Mouse (Mus musculus): Measurements from ENCODE around the gene H2-Aa.

Gene H2-Aa

DNA sequence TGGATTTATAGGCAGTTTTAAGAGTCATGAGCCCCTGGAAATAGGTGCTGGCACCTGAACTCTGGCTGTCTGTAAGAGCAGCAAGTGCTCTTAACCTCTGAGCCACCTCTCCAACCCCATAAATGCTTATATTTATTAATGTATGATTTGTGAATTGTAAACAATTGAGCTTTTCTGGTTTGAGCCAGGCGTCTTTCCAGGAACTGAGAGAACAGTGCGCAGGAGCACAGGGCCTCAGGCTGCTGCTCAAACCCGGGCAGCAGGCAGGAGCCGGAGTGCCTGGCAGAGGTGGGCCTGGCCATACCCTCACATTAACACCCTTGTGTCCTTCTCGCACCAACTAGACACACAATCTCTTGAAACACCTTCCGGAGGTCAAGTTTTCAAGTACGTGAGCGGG is 12.4 kb upstream of the H2-Aa start:
- no peak for DNase-seq (ENCODE audit: low read depth, low spot score)

DNA sequence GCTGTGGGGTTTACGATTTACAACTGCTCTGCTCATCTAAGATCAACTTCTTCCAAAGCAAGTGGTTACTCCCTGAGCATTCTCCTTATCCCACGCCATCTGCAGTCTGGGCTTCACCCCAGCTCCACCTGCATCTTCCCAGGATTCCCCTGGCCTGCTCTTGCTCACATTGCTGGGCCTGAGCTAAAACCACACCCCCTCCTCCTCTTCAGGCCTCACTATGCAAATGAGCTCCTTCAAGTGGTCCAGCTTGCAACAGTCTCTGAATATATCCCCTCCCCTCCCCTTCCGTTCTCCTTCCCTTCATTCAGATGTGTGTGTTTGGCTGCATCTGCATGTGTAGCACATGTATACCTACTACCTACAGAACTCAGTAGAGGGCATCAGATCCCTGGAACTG is 11.7 kb upstream of the H2-Aa start:
- no peak for DNase-seq (ENCODE audit: low read depth, low spot score)

DNA sequence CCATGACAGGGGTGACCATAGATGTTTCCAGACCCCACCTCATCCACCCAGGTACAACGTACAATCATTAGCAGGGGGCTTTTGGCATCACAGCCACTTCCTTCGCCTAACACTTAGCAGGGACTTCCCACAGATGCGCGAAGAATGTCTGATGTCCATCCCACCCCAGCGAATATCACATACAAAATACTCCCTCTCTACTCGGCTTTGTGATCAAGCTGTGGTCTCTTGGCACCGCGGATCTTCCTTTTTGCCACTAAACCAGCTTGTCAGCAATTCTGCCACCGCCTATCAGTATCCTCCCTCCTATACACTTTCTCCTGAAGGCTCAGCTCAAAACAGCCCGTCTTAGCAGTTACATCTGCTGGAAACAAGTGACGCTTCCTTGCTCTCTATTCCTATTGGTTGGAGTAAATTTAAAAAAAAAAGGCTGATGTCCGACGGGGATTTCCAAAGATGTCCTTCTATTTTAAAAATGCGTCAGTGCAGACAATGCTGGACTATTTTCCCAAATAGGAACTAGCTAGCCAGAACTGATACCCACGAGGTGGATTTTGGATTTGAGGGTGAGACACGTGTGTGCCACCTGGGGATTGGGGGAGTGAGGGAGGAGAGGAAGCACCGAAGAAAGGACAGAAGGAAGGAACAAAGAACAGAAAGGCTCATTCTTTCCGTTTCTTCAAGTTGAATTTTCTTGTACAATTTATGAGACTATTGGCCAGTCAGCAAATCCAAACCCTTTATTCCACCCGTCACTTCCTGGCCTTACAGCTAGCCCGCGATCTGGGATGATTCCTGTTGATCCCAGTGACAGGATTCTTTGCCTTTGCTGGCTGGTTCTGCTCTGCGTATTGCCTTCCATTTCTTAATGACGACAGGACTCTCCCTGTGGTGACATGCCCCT is 8.5 kb upstream of the H2-Aa start:
- peak; percentile 83 for DNase-seq (ENCODE audit: low read depth, low spot score)

DNA sequence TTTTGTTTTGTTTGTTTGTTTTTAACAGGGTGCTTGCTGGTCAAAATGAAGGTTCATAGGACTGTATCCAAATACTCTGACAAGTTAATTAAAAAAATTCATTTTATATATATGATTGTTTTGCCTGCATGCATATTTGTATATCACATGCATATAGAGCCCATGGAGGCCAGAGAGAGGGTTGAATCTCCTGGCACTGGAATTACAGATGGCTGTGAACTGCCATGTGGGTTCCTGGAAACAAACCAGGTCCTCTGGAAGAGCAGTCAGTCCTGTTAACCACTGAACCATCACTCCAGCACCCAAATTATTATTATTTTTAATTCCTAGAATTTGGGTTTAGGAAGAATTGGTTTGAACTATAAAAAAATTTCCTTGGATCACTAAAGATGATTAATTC is 7.7 kb upstream of the H2-Aa start:
- no peak for DNase-seq (ENCODE audit: low read depth, low spot score)

DNA sequence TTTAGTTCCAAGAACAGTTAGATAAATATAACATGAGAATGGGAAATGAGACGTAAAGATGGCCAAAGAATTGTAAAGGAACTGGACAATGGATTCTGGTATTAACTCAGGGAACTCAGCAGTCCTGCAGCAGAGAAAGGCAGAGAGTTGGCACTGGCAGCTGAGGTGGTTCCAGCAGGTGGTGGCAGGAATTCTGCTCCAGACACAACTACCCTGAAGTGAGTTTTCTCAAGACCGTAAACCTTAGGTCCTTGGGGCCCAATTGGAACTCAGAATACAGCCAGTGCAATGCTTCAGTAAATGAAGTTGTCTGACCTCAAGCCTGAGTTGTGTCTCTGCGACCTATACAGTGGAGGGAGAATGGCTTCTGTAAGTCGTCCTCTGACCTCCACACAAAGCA is 6.6 kb upstream of the H2-Aa start:
- DNase-seq (ENCODE audit: low read depth, low spot score): no peak

DNA sequence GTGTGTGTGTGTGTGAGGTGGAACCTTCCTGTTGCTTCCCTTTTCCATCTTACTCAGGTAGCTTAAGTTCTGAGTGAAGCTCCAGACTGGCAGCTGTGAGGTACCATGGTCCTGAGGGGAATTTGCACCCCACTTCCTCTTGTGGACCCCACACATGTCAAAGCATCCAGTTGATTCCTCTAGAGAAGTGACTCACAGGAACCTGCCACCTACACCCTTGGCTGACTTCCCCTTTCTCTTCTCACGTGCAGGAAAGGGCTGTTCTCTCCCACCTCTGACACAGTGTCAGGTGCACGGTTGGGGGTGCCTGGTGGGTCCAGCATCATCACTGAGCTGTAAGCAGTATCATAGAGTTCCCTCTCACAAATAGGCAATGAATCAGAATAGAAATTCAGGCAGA is 5.9 kb upstream of the H2-Aa start:
- DNase-seq (ENCODE audit: low read depth, low spot score): no peak

DNA sequence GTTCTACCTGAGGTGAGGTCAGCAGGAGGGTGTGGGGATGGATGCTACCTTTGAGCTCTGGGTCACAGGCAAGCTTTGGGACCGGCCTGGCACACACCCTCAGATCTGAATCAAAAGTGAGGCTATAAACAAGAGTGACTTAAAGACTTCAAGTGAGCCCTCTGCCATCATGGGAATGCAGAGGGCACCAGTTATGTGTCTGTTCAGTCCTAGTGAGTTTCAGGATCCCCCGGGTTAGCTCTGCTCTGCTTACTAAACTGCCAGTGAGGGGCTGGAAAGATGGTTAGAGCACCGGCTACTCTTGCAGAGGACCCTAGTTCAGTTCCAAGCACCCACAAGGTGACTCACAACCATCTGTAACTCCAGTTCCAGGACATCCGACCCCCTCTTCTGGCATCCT is 4.9 kb upstream of the H2-Aa start:
- DNase-seq (ENCODE audit: low read depth, low spot score): no peak

DNA sequence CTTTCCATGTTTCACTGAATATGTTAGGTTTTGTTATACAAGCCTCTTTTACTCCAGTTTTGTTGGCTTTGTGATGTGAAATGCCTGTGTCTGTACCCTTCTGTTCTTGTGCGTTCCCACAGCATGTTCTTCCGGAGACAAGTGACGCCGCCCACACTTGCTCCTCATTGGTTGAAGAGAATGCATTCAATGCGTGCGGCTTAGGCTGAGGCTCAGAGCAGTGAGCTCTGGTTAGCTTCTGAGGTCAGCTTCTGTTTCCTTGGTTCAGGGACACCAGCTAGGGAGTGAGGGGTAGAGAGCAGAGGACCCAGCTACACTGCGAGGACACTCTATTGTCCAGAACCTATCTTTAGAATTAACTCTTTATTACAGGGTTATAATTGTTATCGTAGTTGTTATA is 4.0 kb upstream of the H2-Aa start:
- peak; percentile 90 for DNase-seq (ENCODE audit: low read depth, low spot score)

DNA sequence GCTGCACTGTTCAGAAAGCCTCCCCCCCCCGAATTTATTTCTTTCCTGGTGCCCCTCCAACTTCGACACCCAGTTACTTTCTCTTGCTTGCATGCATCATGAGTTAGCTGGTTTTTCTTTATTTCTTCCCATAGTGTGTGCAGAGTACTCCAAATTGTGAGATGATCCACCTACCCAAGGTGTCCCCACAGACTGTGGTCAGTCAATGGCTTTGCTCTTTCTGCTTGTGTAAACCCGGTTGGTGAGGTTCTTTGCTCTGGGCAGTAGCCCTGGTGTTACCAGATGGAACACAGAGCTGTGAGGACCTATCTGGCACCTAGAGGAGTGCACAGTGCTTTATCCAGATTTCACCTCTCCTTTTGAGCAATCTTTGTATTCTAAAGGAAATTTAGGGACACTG is 508 bp upstream of the H2-Aa start:
- no peak for DNase-seq (ENCODE audit: low read depth, low spot score)

DNA sequence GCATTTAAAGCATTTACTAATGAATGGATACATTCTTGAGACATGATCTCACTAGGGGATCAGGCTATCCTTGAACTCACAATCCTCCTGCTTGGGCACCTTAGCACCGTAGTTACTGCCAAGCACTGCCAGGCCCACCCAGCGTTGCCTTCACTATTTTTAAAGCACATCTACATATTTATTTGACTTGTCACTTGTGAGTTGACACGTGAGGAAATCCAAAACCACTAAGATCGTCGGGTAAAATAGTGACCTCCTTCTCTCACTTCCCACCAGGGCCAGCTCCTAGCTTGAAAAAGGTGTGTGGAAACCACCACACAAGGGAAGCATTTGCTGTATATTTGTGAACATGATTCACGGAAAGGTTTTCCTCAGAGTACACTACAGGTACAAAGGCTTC is 624 bp downstream of the H2-Aa start:
- DNase-seq (ENCODE audit: low read depth, low spot score): no peak

DNA sequence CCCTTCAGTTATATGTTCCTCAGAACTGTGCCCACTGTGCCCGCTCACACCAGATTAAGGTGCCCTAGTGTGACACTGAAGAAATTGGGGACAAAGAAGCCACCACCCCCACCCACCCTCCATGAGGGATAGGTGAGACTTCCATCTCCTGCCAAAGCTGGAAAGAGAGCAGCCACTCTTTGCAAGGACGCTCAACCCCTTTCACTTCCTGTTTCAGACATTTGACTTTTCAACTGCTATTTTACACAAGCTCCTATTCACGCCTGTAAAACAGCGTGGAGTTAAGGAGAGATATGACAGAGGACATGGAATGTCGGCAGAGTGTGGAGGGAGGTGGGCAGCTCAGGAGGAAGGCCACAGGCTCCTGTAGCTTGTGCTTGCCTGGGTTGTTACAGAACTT is 1.1 kb downstream of the H2-Aa start:
- no peak for DNase-seq (ENCODE audit: low read depth, low spot score)

DNA sequence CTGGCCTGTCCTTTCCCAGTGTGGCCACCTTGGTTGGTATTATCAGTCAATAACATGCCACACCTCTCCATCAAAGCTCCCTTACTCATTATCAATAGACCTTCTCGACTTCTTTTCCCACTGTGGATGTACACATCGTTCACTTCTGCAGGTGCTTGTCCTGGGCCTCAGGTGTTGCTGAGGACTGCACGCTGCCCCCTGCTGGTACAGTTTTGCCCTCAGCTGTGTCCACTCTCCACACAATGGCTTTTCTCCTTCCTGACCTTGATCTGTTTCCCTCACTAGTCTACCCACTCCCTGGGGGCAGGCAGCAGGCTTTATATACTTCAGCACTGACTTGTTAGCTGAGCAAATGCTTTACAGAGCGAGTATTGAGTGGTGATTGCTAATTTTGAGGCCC is 1.8 kb downstream of the H2-Aa start:
- no peak for DNase-seq (ENCODE audit: low read depth, low spot score)

DNA sequence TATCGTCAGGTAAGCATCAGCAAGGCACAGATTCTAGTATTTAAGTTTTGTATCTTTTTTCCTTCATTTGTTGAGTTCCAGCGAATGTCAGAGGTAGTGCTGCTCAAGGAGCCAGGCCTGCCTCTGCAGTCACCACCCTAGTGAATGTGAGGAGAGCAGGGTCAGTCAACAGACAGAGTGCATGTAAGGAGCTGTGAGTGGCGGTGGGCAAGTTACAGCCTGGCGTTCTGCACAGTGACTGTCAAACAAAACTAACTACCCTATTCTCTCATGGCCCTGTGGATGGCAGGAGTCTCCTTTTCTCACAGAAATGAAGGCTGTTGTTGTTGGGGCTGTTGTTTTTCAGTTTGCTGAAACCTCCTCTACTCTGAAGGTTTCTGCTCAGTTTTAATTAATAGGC is 2.3 kb downstream of the H2-Aa start:
- no peak for DNase-seq (ENCODE audit: low read depth, low spot score)

DNA sequence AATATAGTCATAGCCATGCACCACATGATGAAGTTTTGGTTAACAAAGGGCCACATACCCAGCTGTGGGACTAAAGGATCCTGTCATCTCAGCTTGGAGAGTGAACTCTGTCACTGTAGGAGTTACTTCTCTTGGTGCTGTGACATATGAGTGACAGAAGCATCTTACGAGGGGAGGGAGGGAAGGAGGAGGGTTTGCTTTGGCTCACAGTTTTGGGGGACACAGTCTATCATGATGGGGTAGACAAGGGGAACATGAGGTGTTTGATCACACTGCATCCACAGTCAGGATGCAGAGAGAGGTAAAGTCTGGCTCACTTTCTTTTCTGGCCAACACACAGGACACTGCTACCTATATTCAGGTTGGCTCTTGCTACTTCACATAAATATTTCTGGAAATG is 5.8 kb downstream of the H2-Aa start:
- DNase-seq (ENCODE audit: low read depth, low spot score): no peak

DNA sequence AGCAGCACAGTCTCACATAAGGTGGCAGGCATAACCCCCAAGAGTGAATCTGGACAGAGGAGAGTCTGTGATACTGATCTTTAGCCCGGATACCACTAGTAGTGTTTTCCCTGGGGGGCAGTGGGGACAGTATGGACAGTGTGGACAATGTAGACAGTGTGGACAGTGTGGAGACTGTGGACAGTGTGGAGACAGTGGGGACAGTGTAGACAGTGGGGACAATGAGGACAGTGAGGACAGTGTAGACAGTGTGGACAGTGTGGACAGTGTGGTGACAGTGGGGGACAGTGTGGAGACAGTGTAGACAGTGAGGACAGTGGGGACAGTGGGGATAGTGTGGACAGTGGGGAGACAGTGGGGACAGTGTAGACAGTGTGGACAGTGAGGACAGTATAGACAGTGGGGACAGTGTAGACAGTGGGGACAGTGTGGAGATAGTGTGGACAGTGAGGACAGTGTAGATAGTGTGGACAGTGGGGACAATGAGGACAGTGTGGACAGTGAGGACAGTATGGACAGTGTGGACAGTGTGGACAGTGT is 7.1 kb downstream of the H2-Aa start:
- no peak for DNase-seq (ENCODE audit: low read depth, low spot score)

DNA sequence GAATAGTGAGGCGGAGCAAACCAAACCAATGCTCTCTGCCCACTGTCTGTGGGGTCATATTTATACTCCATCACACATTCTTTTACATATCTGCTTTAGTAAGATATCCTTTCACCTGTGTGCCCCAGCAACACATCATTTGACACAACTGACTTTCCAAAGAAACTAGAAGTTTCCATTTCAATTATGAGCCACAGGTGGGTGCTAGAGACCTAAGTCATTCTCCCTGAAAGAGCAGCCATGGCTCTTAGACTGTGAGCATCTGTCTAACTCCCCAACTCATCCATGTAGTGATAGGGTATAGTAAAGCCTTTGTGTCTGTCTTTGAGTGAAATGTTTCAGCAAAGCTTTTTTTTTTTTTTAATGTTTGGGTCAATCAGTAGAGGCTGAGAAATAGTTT is 15.5 kb downstream of the H2-Aa start:
- no peak for DNase-seq (ENCODE audit: low read depth, low spot score)

DNA sequence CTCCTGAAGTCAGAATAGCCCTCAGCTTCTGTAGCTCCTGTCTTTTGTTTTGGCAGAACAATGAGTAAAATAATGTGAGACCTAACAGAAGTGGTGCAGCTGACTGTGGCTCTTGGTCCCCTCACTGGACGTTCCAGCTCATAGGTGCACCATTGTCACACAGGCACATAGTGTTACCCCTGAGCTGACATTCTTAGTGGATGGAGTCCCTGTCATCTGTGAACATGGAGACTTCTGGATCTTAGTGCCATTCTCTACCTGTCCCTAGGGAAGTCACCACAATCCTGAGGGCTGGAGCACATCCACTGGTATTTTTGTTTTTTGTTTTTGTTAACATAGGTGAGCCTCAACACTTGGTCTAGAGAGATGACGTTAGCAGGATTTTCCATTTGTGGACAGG is 16.7 kb downstream of the H2-Aa start:
- DNase-seq (ENCODE audit: low read depth, low spot score): no peak

DNA sequence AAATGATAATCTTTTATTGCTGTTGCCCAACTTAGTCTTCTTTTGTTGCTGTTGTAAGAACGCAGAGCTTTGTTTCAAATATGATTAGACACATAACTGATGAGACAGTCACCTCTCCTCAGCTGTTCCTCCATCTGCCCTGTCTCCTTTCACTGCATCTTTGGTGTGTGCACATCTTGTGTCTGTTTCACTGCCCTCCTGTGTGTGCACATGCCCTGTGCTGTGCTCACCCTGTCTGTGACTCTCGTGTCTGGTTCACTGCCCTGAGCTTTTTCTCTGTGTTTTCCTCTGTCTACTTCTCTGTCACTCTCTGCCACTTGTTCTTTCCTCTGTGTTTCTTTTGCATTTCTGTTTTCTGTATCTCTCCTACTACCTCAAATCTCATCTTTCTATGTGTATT is 17.4 kb downstream of the H2-Aa start:
- no peak for DNase-seq (ENCODE audit: low read depth, low spot score)

DNA sequence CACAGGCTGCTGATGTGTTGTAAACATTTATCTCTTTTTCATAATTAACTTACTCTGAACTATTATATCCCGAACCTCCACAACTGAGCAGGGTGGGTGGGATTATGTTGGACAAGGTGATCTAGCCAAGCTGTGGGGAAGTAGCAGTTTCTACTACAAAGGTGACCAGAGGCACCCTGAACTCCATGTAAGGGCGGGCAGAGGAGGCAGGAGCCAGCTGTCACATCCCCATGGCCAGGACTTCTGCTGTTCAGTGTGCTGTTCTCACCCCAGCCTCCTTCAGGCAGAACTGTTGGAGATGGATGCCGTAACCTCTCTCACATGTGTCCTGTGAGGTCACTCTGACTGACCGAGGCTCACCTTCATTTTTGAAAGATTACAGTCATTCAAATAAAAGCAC is 17.8 kb downstream of the H2-Aa start:
- DNase-seq (ENCODE audit: low read depth, low spot score): no peak

DNA sequence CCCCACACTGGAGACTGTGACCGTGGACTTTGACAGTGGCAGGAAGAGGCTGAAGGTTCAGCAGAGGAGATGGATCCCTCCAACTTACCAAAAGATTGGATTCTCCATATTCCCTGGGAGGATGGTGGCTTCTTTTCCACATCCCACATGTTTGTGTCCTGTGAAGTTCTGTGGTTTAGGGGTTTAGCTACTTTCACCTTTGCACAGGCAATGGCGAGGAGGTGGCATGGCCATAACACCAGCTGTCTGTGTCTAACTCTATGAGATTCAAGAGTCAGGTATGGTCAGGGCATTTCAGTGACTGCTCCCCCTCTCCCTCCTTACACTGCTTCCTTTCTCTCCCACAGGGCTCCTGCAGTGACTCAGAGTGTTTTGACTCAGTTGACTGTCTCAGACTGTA is 18.9 kb downstream of the H2-Aa start:
- no peak for DNase-seq (ENCODE audit: low read depth, low spot score)

DNA sequence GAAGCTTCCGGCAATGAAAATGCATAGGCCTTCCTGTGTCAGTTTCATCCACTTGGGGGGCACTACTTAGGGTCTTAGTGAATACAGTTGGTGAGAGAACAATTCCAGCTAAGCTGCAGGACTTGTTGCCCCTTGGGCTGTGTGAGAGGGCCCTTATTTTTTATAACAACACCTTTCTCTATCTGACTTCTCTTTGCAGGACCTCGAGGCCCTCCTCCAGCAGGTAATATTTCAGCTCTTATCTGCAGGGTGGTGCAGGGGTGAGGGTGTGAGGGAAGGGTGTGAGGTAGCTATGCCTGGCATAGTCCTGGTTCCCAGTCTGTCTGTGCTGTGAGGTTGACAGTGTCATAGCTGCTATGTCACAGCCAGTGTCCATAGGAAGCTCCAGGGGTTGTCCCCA is 19.4 kb downstream of the H2-Aa start:
- no peak for DNase-seq (ENCODE audit: low read depth, low spot score)

DNA sequence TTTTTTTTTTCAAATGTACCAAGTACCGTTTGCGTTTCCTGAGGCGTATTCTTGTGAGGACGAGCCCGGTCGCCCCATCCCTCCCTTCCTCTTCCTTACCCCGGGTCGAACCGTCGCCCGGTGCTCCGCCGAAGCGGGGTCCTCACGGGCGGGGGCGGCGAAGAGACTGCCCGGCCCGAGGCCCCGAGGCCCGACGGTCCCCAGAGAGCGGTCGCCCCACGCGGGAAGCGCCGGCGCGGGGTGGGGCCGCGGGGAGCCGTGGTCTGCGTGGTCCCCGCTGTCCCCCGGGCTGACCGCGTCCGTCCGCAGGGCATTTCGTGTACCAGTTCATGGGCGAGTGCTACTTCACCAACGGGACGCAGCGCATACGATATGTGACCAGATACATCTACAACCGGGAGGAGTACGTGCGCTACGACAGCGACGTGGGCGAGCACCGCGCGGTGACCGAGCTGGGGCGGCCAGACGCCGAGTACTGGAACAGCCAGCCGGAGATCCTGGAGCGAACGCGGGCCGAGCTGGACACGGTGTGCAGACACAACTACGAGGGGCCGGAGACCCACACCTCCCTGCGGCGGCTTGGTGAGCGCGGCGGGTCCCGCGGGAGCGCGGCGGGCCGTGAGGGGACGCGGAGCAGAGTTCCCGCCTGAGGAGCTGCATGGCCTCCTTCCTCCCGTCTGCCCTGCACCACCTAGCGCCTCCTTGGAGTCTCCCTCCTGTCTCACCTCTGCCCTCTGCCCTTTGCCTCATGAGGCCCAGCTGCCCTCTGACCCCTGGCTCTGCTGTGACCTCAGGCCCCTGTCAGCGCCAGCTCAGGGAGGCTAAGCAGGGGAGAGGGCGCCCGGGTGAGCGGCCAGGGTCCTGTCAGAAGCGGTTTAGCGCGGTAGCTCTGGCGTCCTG is 22.9 kb downstream of the H2-Aa start:
- no peak for DNase-seq (ENCODE audit: low read depth, low spot score)

Data from mesoderm, embryonic 11.5 days (tissue).